Mouse (Mus musculus): ENCODE data around the gene Gjb6. TPM values are rescaled to one million over a fixed set of nuclear protein-coding genes. Genes with fewer than 3 reads are reported as not detected.

Gene Gjb6
- not detected in 2 replicates for polyA plus RNA-seq (2015; fragmentation: Nextera tagmentation; extraction: Ambion mirVana)

GRCm38 (mm10) chr14:57133161-57133661 is at the start of gene Gjb6:
Gjb6 (minus strand) TSS chr14:57133611.
- Histone ChIP-seq H3K9ac (ENCODE audit: low read depth, low read length) (no peak within 1 kb of the TSS), H3K27me3 (ENCODE audit: control insufficient read depth, insufficient read depth, low read depth, low read length) (peaks cover 27% of the 10 kb centered on the region), H3K4me2 (ENCODE audit: low read depth, low read length) (no peak within 1 kb of the TSS), H3K36me3 (ENCODE audit: control insufficient read depth, insufficient read depth) (no peaks in the 10 kb centered on the region), H3K4me3 (ENCODE audit: low read depth, low read length) (no peak within 1 kb of the TSS), H3K9me3 (replicated peaks; ENCODE audit: control insufficient read depth, low read length) (no peaks in the 10 kb centered on the region), H3K4me1 (ENCODE audit: control insufficient read depth, low read depth, low read length) (no peaks in the 10 kb centered on the region), H3K27ac (ENCODE audit: low read length) (no peak within 1 kb of the TSS)
- WGBS (ENCODE audit: insufficient replicate concordance), result 3% methylated on average over 33 of the region's 33 CpGs
- ATAC-seq (ENCODE audit: low read depth), result no peak

GRCm38 (mm10) chr14:57165493-57165892 is 32.1 kb upstream of the Gjb6 start:
- Histone ChIP-seq H3K36me3 (ENCODE audit: control insufficient read depth, insufficient read depth) (no peaks in the 10 kb centered on the region), H3K27ac (ENCODE audit: low read length) (no peak overlapping the region), H3K9me3 (replicated peaks; ENCODE audit: control insufficient read depth, low read length) (no peaks in the 10 kb centered on the region), H3K4me2 (ENCODE audit: low read depth, low read length) (no peak overlapping the region), H3K9ac (ENCODE audit: low read depth, low read length) (no peak overlapping the region), H3K27me3 (ENCODE audit: control insufficient read depth, insufficient read depth, low read depth, low read length) (no peaks in the 10 kb centered on the region), H3K4me1 (ENCODE audit: control insufficient read depth, low read depth, low read length) (no peaks in the 10 kb centered on the region), H3K4me3 (ENCODE audit: low read depth, low read length) (no peak overlapping the region)
- WGBS (ENCODE audit: insufficient replicate concordance), result 70% methylated on average over 3 of the region's 3 CpGs
- ATAC-seq (ENCODE audit: low read depth), result no peak

GRCm38 (mm10) chr14:57161833-57162232 is 28.4 kb upstream of the Gjb6 start:
- Histone ChIP-seq H3K9ac (ENCODE audit: low read depth, low read length) (no peak overlapping the region), H3K4me1 (ENCODE audit: control insufficient read depth, low read depth, low read length) (no peaks in the 10 kb centered on the region), H3K27me3 (ENCODE audit: control insufficient read depth, insufficient read depth, low read depth, low read length) (no peaks in the 10 kb centered on the region), H3K4me3 (ENCODE audit: low read depth, low read length) (no peak overlapping the region), H3K4me2 (ENCODE audit: low read depth, low read length) (no peak overlapping the region), H3K36me3 (ENCODE audit: control insufficient read depth, insufficient read depth) (no peaks in the 10 kb centered on the region), H3K9me3 (replicated peaks; ENCODE audit: control insufficient read depth, low read length) (no peaks in the 10 kb centered on the region), H3K27ac (ENCODE audit: low read length) (no peak overlapping the region)
- WGBS (ENCODE audit: insufficient replicate concordance), result 52% methylated on average over 2 of the region's 2 CpGs
- no peak for ATAC-seq (ENCODE audit: low read depth)

- no peak for ATAC-seq (ENCODE audit: low read depth)
- no peak overlapping the region for H3K4me3 ChIP-seq (ENCODE audit: low read depth, low read length)
- no peak overlapping the region for H3K9ac ChIP-seq (ENCODE audit: low read depth, low read length)
- H3K36me3 ChIP-seq (ENCODE audit: control insufficient read depth, insufficient read depth), result no peaks in the 10 kb centered on the region
- H3K4me1 ChIP-seq (ENCODE audit: control insufficient read depth, low read depth, low read length), result no peaks in the 10 kb centered on the region
- H3K4me2 ChIP-seq (ENCODE audit: low read depth, low read length), result no peak overlapping the region
- no peaks in the 10 kb centered on the region for H3K27me3 ChIP-seq (ENCODE audit: control insufficient read depth, insufficient read depth, low read depth, low read length)
- no peaks in the 10 kb centered on the region for H3K9me3 ChIP-seq (replicated peaks; ENCODE audit: control insufficient read depth, low read length)
- 65% methylated on average over 4 of the region's 4 CpGs for WGBS (ENCODE audit: insufficient replicate concordance)
- no peak overlapping the region for H3K27ac ChIP-seq (ENCODE audit: low read length)
Measured at GRCm38 (mm10) chr14:57161201-57161600, 27.8 kb upstream of the Gjb6 start.

GRCm38 (mm10) chr14:57154916-57155315 is 21.5 kb upstream of the Gjb6 start:
- no peak for ATAC-seq (ENCODE audit: low read depth)
- no peaks in the 10 kb centered on the region for H3K36me3 ChIP-seq (ENCODE audit: control insufficient read depth, insufficient read depth)
- H3K9me3 ChIP-seq (replicated peaks; ENCODE audit: control insufficient read depth, low read length), result no peaks in the 10 kb centered on the region
- H3K4me2 ChIP-seq (ENCODE audit: low read depth, low read length), result no peak overlapping the region
- no peaks in the 10 kb centered on the region for H3K4me1 ChIP-seq (ENCODE audit: control insufficient read depth, low read depth, low read length)
- 45% methylated on average over 6 of the region's 6 CpGs for WGBS (ENCODE audit: insufficient replicate concordance)
- no peaks in the 10 kb centered on the region for H3K27me3 ChIP-seq (ENCODE audit: control insufficient read depth, insufficient read depth, low read depth, low read length)
- H3K4me3 ChIP-seq (ENCODE audit: low read depth, low read length), result no peak overlapping the region
- no peak overlapping the region for H3K9ac ChIP-seq (ENCODE audit: low read depth, low read length)
- H3K27ac ChIP-seq (ENCODE audit: low read length), result no peak overlapping the region

- Histone ChIP-seq H3K27me3 (ENCODE audit: control insufficient read depth, insufficient read depth, low read depth, low read length) (no peaks in the 10 kb centered on the region), H3K4me3 (ENCODE audit: low read depth, low read length) (no peak overlapping the region), H3K9ac (ENCODE audit: low read depth, low read length) (no peak overlapping the region), H3K9me3 (replicated peaks; ENCODE audit: control insufficient read depth, low read length) (no peaks in the 10 kb centered on the region), H3K27ac (ENCODE audit: low read length) (no peak overlapping the region), H3K36me3 (ENCODE audit: control insufficient read depth, insufficient read depth) (no peaks in the 10 kb centered on the region), H3K4me2 (ENCODE audit: low read depth, low read length) (no peak overlapping the region), H3K4me1 (ENCODE audit: control insufficient read depth, low read depth, low read length) (no peaks in the 10 kb centered on the region)
- 41% methylated on average over 4 of the region's 4 CpGs for whole genome bisulfite sequencing (ENCODE audit: insufficient replicate concordance)
- ATAC-seq (ENCODE audit: low read depth), result no peak
Measured at GRCm38 (mm10) chr14:57145741-57146140, 12.3 kb upstream of the Gjb6 start.

- WGBS (ENCODE audit: insufficient replicate concordance), result 71% methylated on average over 8 of the region's 8 CpGs
- peaks cover 27% of the 10 kb centered on the region for H3K27me3 ChIP-seq (ENCODE audit: control insufficient read depth, insufficient read depth, low read depth, low read length)
- no peak overlapping the region for H3K4me3 ChIP-seq (ENCODE audit: low read depth, low read length)
Measured at GRCm38 (mm10) chr14:57135265-57135664, 1.9 kb upstream of the Gjb6 start.

GRCm38 (mm10) chr14:57127383-57127782 is 6.0 kb downstream of the Gjb6 start:
- H3K4me3 ChIP-seq (ENCODE audit: low read depth, low read length), result no peak overlapping the region
- no peaks in the 10 kb centered on the region for H3K4me1 ChIP-seq (ENCODE audit: control insufficient read depth, low read depth, low read length)
- no peaks in the 10 kb centered on the region for H3K36me3 ChIP-seq (ENCODE audit: control insufficient read depth, insufficient read depth)
- H3K9ac ChIP-seq (ENCODE audit: low read depth, low read length), result no peak overlapping the region
- no peak overlapping the region for H3K27ac ChIP-seq (ENCODE audit: low read length)
- ATAC-seq (ENCODE audit: low read depth), result no peak
- no peak overlapping the region for H3K4me2 ChIP-seq (ENCODE audit: low read depth, low read length)
- H3K9me3 ChIP-seq (replicated peaks; ENCODE audit: control insufficient read depth, low read length), result no peaks in the 10 kb centered on the region
- peaks cover 11% of the 10 kb centered on the region for H3K27me3 ChIP-seq (ENCODE audit: control insufficient read depth, insufficient read depth, low read depth, low read length)
- 58% methylated on average over 4 of the region's 4 CpGs for WGBS (ENCODE audit: insufficient replicate concordance)

More at GRCm38 (mm10) chr14:57135265-57135664, 1.9 kb upstream of the Gjb6 start:
- Histone ChIP-seq H3K36me3 (ENCODE audit: control insufficient read depth, insufficient read depth) (no peaks in the 10 kb centered on the region), H3K9me3 (replicated peaks; ENCODE audit: control insufficient read depth, low read length) (no peaks in the 10 kb centered on the region), H3K9ac (ENCODE audit: low read depth, low read length) (no peak overlapping the region), H3K27ac (ENCODE audit: low read length) (no peak overlapping the region), H3K4me2 (ENCODE audit: low read depth, low read length) (no peak overlapping the region), H3K4me1 (ENCODE audit: control insufficient read depth, low read depth, low read length) (no peaks in the 10 kb centered on the region)
- ATAC-seq (ENCODE audit: low read depth), result no peak

- H3K4me3 ChIP-seq (ENCODE audit: low read depth, low read length), result no peak overlapping the region
- H3K27ac ChIP-seq (ENCODE audit: low read length), result no peak overlapping the region
- H3K36me3 ChIP-seq (ENCODE audit: control insufficient read depth, insufficient read depth), result no peaks in the 10 kb centered on the region
- ATAC-seq (ENCODE audit: low read depth), result no peak
- H3K4me1 ChIP-seq (ENCODE audit: control insufficient read depth, low read depth, low read length), result no peaks in the 10 kb centered on the region
- H3K9me3 ChIP-seq (replicated peaks; ENCODE audit: control insufficient read depth, low read length), result no peaks in the 10 kb centered on the region
- no peaks in the 10 kb centered on the region for H3K27me3 ChIP-seq (ENCODE audit: control insufficient read depth, insufficient read depth, low read depth, low read length)
- no peak overlapping the region for H3K9ac ChIP-seq (ENCODE audit: low read depth, low read length)
- WGBS (ENCODE audit: insufficient replicate concordance), result 60% methylated on average over 7 of the region's 7 CpGs
- no peak overlapping the region for H3K4me2 ChIP-seq (ENCODE audit: low read depth, low read length)
Measured at GRCm38 (mm10) chr14:57122295-57122694, 11.1 kb downstream of the Gjb6 start.
